Mouse (Mus musculus) bone marrow, adult 2 months (tissue): ENCODE measurements around the gene Lpar5.

ENCODE experiments used
- CTCF ChIP-seq: fragments of 200-500 bp; IDR thresholded peaks from 2 replicates; pipeline ENCODE4 v1.5.1; 2011; ENCODE audit warnings: low read length, control low read depth; ENCODE audit not compliant: control insufficient read depth, insufficient read depth
- POLR2A ChIP-seq: fragments of 200-500 bp; IDR thresholded peaks from 2 replicates; pipeline ENCODE4 v1.6.1; 2011; ENCODE audit warnings: low read depth, mild to moderate bottlenecking, control low read depth, low read length, borderline replicate concordance; ENCODE audit not compliant: control insufficient read depth

DNA sequence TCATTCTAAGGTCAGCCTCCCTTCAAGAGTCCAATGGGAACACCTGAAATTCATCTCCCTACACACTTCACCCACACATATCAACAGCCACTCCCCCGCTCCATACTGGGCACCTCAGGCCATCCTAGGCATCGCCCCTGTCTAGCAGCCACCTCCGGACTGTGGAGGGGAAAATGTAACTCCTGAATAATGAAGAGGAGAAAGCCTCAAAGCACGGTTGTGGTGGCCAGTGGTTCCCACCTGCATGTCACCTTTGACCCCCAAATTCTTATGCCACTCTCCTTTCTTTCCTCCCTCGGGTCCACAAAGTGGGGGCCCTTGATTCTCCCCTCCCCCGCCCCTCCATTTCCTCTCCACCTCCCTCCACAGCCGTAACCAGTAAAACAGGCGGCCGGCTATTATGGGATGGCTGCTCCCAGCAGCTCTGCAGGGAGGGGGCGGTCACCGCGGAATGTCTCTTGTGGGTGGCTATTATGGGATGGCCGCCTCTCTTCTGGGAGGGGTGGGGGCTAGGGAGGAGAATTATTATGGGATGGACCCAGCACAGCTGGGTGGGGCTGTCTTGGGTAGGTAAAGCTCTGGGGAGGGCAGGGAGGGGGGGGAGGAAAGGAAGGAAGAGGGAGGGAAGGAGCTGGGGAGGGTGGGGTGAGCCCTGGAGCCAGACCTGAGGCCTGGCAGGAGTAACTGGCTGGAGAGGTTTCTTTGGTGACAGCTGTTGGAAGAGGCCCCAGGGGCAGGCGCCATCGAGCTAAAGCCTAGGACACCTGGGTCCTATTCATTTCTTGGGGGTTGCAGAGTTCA lies 22.0 kb downstream of the Lpar5 start:
- TF ChIP-seq POLR2A, result no peak
- TF ChIP-seq CTCF, result no peak
